Mouse (Mus musculus): Measurements from ENCODE around the gene 1700001K19Rik. TPM values are rescaled to one million over a fixed set of nuclear protein-coding genes. Genes with fewer than 3 reads are reported as not detected.

1700001K19Rik gene
- not detected in 2 replicates for polyA plus RNA-seq (2015; fragmentation: Nextera tagmentation; extraction: Ambion mirVana)

DNA sequence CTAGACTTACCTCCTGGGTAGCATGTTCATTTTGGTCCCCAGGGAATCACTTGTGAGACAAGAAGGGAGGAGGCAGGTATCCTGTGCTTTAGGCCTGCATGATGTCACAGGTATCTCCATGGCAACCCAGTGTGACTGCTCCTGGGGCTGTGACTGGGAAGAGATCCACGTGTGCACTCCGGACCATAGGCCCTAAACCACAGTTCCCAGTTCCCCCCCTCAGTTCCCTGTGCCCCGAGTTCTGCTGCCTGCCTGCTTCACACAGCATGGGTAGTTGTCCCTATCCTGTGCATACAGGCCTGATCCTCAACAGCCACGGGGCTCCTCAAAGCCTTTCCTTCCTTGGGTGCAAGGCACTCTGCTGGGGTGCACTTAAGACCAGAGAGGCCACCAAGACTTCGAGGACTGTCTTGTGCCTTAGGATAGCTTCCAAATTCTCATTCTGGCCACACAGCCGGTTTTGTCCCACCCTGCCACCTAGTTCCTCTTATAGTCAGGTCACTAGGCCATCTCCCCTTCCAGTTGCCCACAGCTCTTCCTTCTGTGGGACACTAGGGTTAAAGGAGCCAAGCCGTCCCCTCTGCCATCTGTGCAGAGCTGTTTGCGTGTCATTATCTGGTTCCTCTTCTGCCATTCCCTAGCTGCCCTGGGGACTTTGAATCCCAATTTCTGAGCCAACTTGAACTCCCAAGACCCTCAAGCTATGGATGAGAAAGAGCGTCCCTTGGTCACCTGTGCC is at the start of gene 1700001K19Rik:
Gene 1700001K19Rik (minus strand): TSS at position 59 of the 739 bp plus-strand sequence.
- H3K27me3 ChIP-seq (ENCODE audit: insufficient read depth, low read length): no peaks in the 10 kb centered on the region
- no peaks in the 10 kb centered on the region for H3K4me1 ChIP-seq (ENCODE audit: insufficient read depth)
- H3K27ac ChIP-seq (ENCODE audit: low read depth): no peak within 1 kb of the TSS
- H3K9ac ChIP-seq (replicated peaks): no peak within 1 kb of the TSS
- DNase-seq (no peak), ATAC-seq (no peak)
- no peak within 1 kb of the TSS for H3K4me2 ChIP-seq (ENCODE audit: low read depth, low read length)
- 53% methylated on average over 9 of the region's 9 CpGs for WGBS (ENCODE audit: insufficient replicate concordance)
- no peak for TF ChIP-seq EP300 (IDR thresholded peaks at IDR 0.05; ENCODE audit: low read depth)
- no peak for TF ChIP-seq CTCF (IDR thresholded peaks at IDR 0.05; ENCODE audit: low read depth)
- no peaks in the 10 kb centered on the region for H3K9me3 ChIP-seq (ENCODE audit: low read length)
- no peaks in the 10 kb centered on the region; the same call in 1 of the 2 replicates for H3K36me3 ChIP-seq (replicated peaks; ENCODE audit: insufficient read depth, low read length)
- no peak within 1 kb of the TSS for H3K4me3 ChIP-seq (ENCODE audit: low read depth, low read length)

DNA sequence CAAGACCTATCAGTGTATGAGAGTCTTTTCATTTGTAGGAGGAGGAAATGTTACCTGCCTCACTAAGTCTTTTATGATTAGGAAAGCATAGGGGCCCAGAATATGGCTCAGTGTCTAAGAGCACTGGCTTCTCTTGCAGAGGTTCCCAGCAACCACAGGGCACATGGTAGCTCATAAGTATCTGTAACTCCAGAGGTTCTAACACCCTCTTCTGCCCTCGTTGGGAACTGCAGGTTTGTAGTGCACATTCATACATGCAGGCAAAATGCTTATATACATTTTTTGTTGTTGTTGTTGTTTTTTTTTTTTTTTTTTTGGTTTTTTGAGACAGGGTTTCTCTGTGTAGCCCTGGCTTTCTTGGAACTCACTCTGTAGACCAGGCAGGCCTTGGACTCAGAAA is 44.0 kb upstream of the 1700001K19Rik start:
- ATAC-seq: no peak
- TF ChIP-seq CTCF (IDR thresholded peaks at IDR 0.05; ENCODE audit: low read depth) (peak; percentile 13; the same call in 1 of the 2 replicates), EP300 (IDR thresholded peaks at IDR 0.05; ENCODE audit: low read depth) (no peak)

DNA sequence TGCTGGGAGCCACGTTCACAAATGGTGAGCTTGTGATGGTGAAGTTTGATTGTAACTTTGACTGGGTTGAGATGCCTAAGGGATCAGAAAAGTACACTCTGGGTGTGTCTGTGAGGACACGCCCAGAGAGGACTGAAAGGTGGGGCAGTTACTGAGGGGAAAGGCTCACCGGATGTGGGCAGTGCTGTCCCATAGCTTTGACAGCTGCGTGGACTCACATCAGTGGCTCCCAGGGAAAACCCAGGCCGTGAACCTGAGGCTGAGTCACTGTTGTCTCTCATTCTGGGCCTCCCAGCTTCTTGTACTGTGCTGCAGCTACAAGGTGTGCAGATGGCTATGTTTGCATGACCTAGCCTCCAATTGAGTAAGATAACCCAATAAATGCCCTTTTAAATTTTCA is 43.1 kb upstream of the 1700001K19Rik start:
- no peaks in the 10 kb centered on the region for H3K27me3 ChIP-seq (ENCODE audit: insufficient read depth, low read length)
- no peak for ATAC-seq
- DNase-seq: no peak

More for the DNA sequence above, 44.0 kb upstream of the 1700001K19Rik start:
- Histone ChIP-seq H3K36me3 (replicated peaks; ENCODE audit: insufficient read depth, low read length) (no peaks in the 10 kb centered on the region), H3K27me3 (ENCODE audit: insufficient read depth, low read length) (no peaks in the 10 kb centered on the region), H3K4me1 (ENCODE audit: insufficient read depth) (no peaks in the 10 kb centered on the region), H3K9me3 (ENCODE audit: low read length) (no peaks in the 10 kb centered on the region), H3K27ac (ENCODE audit: low read depth) (no peak overlapping the region), H3K9ac (replicated peaks) (no peak overlapping the region), H3K4me2 (ENCODE audit: low read depth, low read length) (no peak overlapping the region), H3K4me3 (ENCODE audit: low read depth, low read length) (no peak overlapping the region)
- WGBS (ENCODE audit: insufficient replicate concordance): 32% methylated on average over 1 of the region's 1 CpGs
- no peak for DNase-seq

DNA sequence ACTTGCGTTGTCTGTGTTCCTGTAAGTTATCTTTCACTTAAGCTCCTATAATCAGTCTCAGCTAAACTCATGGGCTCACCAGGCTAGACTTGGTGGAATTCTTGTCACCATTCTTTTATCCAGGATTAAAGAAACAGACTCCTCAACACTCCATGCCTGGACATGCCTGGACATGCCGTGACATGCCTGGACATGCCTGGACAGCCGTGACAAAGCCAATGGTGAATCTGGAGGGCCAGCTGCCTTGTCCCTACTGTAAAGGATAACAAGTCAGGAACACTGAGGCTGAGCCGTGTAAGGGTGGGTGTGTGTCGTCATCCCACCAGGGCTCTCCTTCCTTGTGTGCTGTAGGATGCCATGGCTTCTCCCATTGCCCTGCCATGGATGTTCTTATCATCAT is 42.6 kb upstream of the 1700001K19Rik start:
- DNase-seq: no peak
- H3K27ac ChIP-seq (ENCODE audit: low read depth): no peak overlapping the region
- no peaks in the 10 kb centered on the region for H3K9me3 ChIP-seq (ENCODE audit: low read length)
- H3K4me2 ChIP-seq (ENCODE audit: low read depth, low read length): no peak overlapping the region
- H3K36me3 ChIP-seq (replicated peaks; ENCODE audit: insufficient read depth, low read length): no peaks in the 10 kb centered on the region
- H3K4me1 ChIP-seq (ENCODE audit: insufficient read depth): no peaks in the 10 kb centered on the region
- WGBS (ENCODE audit: insufficient replicate concordance): 84% methylated on average over 5 of the region's 5 CpGs
- ATAC-seq: no peak
- no peaks in the 10 kb centered on the region for H3K27me3 ChIP-seq (ENCODE audit: insufficient read depth, low read length)
- TF ChIP-seq CTCF (IDR thresholded peaks at IDR 0.05; ENCODE audit: low read depth): no peak
- no peak for TF ChIP-seq EP300 (IDR thresholded peaks at IDR 0.05; ENCODE audit: low read depth)
- H3K4me3 ChIP-seq (ENCODE audit: low read depth, low read length): no peak overlapping the region
- no peak overlapping the region for H3K9ac ChIP-seq (replicated peaks)

More for the DNA sequence above, 43.1 kb upstream of the 1700001K19Rik start:
- Histone ChIP-seq H3K9ac (replicated peaks) (no peak overlapping the region), H3K27ac (ENCODE audit: low read depth) (no peak overlapping the region), H3K4me2 (ENCODE audit: low read depth, low read length) (no peak overlapping the region), H3K4me3 (ENCODE audit: low read depth, low read length) (no peak overlapping the region), H3K9me3 (ENCODE audit: low read length) (no peaks in the 10 kb centered on the region), H3K4me1 (ENCODE audit: insufficient read depth) (no peaks in the 10 kb centered on the region), H3K36me3 (replicated peaks; ENCODE audit: insufficient read depth, low read length) (no peaks in the 10 kb centered on the region)
- WGBS (ENCODE audit: insufficient replicate concordance): 68% methylated on average over 5 of the region's 5 CpGs
- TF ChIP-seq EP300 (IDR thresholded peaks at IDR 0.05; ENCODE audit: low read depth): no peak
- TF ChIP-seq CTCF (IDR thresholded peaks at IDR 0.05; ENCODE audit: low read depth): no peak

DNA sequence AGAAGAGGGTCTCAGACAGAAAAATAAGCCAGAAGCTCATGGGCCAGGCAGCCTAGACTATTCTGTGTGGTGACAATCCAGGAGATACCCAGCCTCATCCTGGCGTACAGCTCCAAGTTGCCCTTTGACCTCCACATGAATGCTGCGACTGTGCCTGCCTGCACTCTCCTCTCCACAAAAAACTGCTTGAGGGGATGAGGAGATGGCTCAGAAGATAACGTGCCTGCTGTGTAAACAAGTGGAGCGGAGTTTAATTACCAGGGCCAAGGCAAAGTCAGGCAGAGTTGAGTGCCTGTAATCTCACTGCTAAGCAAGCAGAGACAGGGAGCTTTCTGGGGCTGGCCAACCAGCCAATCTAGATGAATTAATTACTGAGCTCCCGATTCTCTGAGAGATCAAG is 33.6 kb upstream of the 1700001K19Rik start:
- no peak overlapping the region for H3K4me3 ChIP-seq (ENCODE audit: low read depth, low read length)
- TF ChIP-seq CTCF (IDR thresholded peaks at IDR 0.05; ENCODE audit: low read depth) (no peak), EP300 (IDR thresholded peaks at IDR 0.05; ENCODE audit: low read depth) (no peak)
- DNase-seq: no peak
- no peak overlapping the region for H3K9ac ChIP-seq (replicated peaks)
- H3K4me2 ChIP-seq (ENCODE audit: low read depth, low read length): no peak overlapping the region
- no peak for ATAC-seq
- H3K36me3 ChIP-seq (replicated peaks; ENCODE audit: insufficient read depth, low read length): no peaks in the 10 kb centered on the region
- 0 out of 2 replicates have a peak, but pooled peaks cover 3% of the 10 kb centered on the region for H3K9me3 ChIP-seq (ENCODE audit: low read length)
- H3K27ac ChIP-seq (ENCODE audit: low read depth): no peak overlapping the region
- H3K4me1 ChIP-seq (ENCODE audit: insufficient read depth): no peaks in the 10 kb centered on the region
- no peaks in the 10 kb centered on the region for H3K27me3 ChIP-seq (ENCODE audit: insufficient read depth, low read length)
- WGBS (ENCODE audit: insufficient replicate concordance): 35% methylated on average over 5 of the region's 5 CpGs

DNA sequence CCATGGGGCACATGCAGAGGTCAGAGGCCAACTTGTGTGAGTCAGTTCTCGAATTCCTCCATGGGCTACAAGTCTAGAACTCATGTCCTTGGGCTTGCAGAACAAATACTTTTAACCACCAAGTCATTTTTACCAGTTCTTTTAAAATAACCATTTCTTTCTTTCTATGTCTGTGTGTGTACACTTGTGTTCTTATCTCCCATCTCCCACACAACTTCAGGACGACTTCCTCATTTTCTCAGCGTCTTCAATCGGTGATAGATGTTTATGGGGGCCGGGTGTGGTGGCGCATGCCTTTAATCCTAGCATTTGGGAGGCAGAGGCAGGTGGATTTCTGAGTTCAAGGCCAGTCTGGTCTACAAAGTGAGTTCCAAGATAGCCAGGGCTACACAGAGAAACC is 31.8 kb upstream of the 1700001K19Rik start:
- no peak for TF ChIP-seq CTCF (IDR thresholded peaks at IDR 0.05; ENCODE audit: low read depth)
- TF ChIP-seq EP300 (IDR thresholded peaks at IDR 0.05; ENCODE audit: low read depth): no peak
- DNase-seq (no peak), ATAC-seq (no peak)
- H3K27me3 ChIP-seq (ENCODE audit: insufficient read depth, low read length): no peaks in the 10 kb centered on the region
- no peaks in the 10 kb centered on the region for H3K36me3 ChIP-seq (replicated peaks; ENCODE audit: insufficient read depth, low read length)
- H3K4me2 ChIP-seq (ENCODE audit: low read depth, low read length): no peak overlapping the region
- 0 out of 2 replicates have a peak, but pooled peaks cover 3% of the 10 kb centered on the region for H3K9me3 ChIP-seq (ENCODE audit: low read length)
- WGBS (ENCODE audit: insufficient replicate concordance): 52% methylated on average over 6 of the region's 6 CpGs
- H3K4me1 ChIP-seq (ENCODE audit: insufficient read depth): no peaks in the 10 kb centered on the region
- H3K27ac ChIP-seq (ENCODE audit: low read depth): no peak overlapping the region
- H3K4me3 ChIP-seq (ENCODE audit: low read depth, low read length): no peak overlapping the region
- no peak overlapping the region for H3K9ac ChIP-seq (replicated peaks)

Measured in liver, postnatal 0 days (tissue).